Mouse (Mus musculus): ENCODE measurements at regions not wholly inside any gene's neighbourhood (a gene's known extent, or its start where the extent isn't known, plus 50 kb on each side); places are given as distances from the start of the nearest gene placed in this dataset.

GRCm38 (mm10) chr6:16064691-16065090 lies 344.2 kb downstream of the Mdfic start:
- DNase-seq (ENCODE audit: low spot score in 2 of 2): no peak

- no peak for DNase-seq (ENCODE audit: low spot score in 2 of 2)
Observed at GRCm38 (mm10) chr6:16065121-16065520, 344.7 kb downstream of the Mdfic start.

- no peak for DNase-seq (ENCODE audit: low spot score in 2 of 2)
Observed at GRCm38 (mm10) chr6:16076266-16076665, 355.8 kb downstream of the Mdfic start.

GRCm38 (mm10) chr6:16077195-16077810 lies 356.8 kb downstream of the Mdfic start:
- DNase-seq (ENCODE audit: low spot score in 2 of 2): no peak

GRCm38 (mm10) chr6:16077917-16078316 lies 357.5 kb downstream of the Mdfic start:
- no peak for DNase-seq (ENCODE audit: low spot score in 2 of 2)

- DNase-seq (ENCODE audit: low spot score in 2 of 2): no peak
Observed at GRCm38 (mm10) chr6:16086952-16087537, 366.6 kb downstream of the Mdfic start.

GRCm38 (mm10) chr6:16098761-16099160 lies 378.3 kb downstream of the Mdfic start:
- no peak for DNase-seq (ENCODE audit: low spot score in 2 of 2)

- DNase-seq (ENCODE audit: low spot score in 2 of 2): no peak
Observed at GRCm38 (mm10) chr6:16141009-16141408, 420.5 kb downstream of the Mdfic start.

- DNase-seq (ENCODE audit: low spot score in 2 of 2): no peak
Observed at GRCm38 (mm10) chr6:16144538-16144937, 424.1 kb downstream of the Mdfic start.

- no peak for DNase-seq (ENCODE audit: low spot score in 2 of 2)
Observed at GRCm38 (mm10) chr6:16150535-16150934, 430.1 kb downstream of the Mdfic start.

- DNase-seq (ENCODE audit: low spot score in 2 of 2): no peak
Observed at GRCm38 (mm10) chr6:16151478-16151877, 431.0 kb downstream of the Mdfic start.

GRCm38 (mm10) chr6:16152691-16153090 lies 432.2 kb downstream of the Mdfic start:
- no peak for DNase-seq (ENCODE audit: low spot score in 2 of 2)

- no peak for DNase-seq (ENCODE audit: low spot score in 2 of 2)
Observed at GRCm38 (mm10) chr6:16165012-16165411, 444.6 kb downstream of the Mdfic start.

- DNase-seq (ENCODE audit: low spot score in 2 of 2): no peak
Observed at GRCm38 (mm10) chr6:16171871-16172270, 451.4 kb downstream of the Mdfic start.

GRCm38 (mm10) chr6:16177313-16177712 lies 456.9 kb downstream of the Mdfic start:
- DNase-seq (ENCODE audit: low spot score in 2 of 2): no peak

- peak; percentile 45 to 47 for DNase-seq (ENCODE audit: low spot score in 2 of 2)
Observed at GRCm38 (mm10) chr6:16187983-16188550, 467.6 kb downstream of the Mdfic start.

- no peak for DNase-seq (ENCODE audit: low spot score in 2 of 2)
Observed at GRCm38 (mm10) chr6:16212975-16213374, 492.5 kb downstream of the Mdfic start.

GRCm38 (mm10) chr6:16213635-16214034 lies 493.2 kb downstream of the Mdfic start:
- no peak for DNase-seq (ENCODE audit: low spot score in 2 of 2)

GRCm38 (mm10) chr6:16221002-16221627 lies 500.7 kb downstream of the Mdfic start:
- DNase-seq (ENCODE audit: low spot score in 2 of 2): peak; percentile 49 to 71
